Mouse (Mus musculus): Measurements from ENCODE around the gene Ywhah.
A peak's percentile ranks its signal among the peaks of the same experiment; 100 is the strongest.

Ywhah gene

DNA sequence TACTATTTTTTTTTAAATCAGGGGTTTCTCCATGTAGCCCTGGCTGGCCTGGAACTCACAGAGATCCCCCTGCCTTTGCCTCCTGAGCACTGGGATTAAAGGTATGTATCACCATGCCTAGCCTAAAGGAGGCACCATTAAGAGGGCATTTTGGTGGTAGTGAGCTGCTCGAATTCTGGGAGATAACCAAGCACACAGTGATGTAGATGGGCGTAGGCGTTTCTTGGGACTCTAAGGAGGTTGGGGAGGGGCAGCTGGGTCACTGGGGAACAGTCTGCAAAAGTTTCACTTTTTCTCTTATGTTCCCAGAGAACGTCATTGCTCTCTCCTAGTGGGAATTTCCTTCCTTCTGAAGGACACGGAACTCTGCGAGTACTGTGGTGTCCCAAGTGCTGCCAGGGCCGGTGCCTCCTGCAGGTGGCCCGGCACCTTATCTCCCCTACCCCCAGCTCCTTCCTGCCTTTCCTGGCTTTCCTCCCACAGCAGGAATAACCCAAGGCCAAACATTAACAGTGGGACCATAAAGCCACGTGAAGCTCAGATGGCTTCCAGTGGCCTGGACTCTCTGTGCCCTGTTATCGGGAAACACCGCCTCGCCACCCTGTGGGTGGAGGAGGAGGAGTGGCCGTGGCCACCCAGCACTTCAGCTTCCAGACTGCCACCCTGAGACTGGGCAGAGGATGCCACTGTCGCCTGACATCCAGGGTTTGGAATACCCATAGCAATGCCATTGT, 34.4 kb downstream of the Ywhah start:
- peak in 1 of 2 experiments; percentile 39 for DNase-seq

GRCm38 (mm10) chr5:33056126-33056765, 37.6 kb downstream of the Ywhah start:
- DNase-seq = peak in 1 of 2 experiments; percentile 45

GRCm38 (mm10) chr5:33070071-33070470, 51.5 kb downstream of the Ywhah start:
- DNase-seq = no peak

DNA sequence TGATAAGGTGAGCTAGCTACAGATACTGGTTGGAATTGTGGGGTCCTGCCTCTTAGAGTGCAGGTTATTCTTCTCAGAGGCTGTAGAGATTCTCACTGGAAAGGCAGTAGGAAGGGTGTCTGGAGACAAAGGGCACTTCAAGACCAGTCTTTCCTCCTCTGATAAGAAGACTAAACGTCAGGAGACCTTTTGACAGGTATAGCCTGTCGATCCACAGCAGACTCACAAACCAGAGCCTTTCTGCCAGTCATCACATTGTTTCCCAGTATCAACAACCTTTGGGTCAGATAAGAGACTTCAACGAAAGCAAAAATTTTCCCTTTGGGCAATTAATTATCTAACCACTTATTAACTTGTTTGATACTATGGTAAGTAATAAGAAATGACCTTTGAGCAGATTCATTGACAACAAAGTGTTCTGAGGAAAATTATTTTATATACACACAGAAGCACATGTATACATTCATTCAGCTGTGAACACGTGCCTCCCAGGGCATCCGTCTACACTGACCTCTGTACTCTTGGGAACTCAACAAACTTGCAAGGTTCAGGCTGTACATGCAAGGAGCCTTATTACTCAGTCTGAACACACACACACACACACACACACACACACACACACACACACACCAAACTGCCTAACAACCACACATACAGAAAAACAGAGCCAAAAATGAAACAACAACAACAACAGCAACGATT, 58.0 kb downstream of the Ywhah start:
- DNase-seq = no peak

Measured in kidney, postnatal 4 days (tissue).